In the genomic region with DNA sequence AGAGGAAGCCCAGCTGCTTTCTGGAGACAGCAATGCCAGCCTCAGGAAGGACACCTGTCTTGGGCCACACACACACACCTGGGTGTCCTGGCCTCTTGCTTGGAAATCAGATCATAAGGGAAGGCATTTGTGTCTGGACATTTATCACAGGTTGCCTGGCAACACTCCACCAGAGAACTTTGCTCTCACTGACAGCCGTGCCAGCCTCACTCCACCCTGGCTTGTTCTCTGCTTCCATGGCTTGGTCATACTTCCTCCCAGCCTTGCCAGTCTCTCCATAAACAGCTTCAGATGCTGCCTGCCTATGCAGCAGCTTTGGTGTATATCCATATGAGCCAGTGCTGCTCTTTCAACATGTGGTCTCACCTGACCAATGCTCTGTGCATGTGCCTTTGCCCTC, we compare ENCODE assay signal across 21 mouse cellular contexts.
DNase-seq lines count a peak whose midpoint lies in the region; ATAC-seq and TF ChIP-seq lines count a peak whose summit lies in the region.
"Had no signal": no experiment of that assay in that cellular context is flagged by ENCODE, and none has a peak within 500 bp of the region (broad histone marks: within the 10 kb centered on the region; RNA-seq: fewer than 3 reads in every experiment).

No protein-coding gene starts in this region.

- no peak overlapping the region for H3K9ac ChIP-seq in kidney, embryonic 15.5 days
- H3K9ac ChIP-seq: forebrain, postnatal 0 days; heart, embryonic 12.5 days; hindbrain, embryonic 12.5 days; limb, embryonic 15.5 days; neural tube, embryonic 12.5 days; stomach, embryonic 15.5 days had no signal

- H3K4me1 ChIP-seq in kidney, adult 2 months (ENCODE audit: control insufficient read depth, insufficient read depth, low read length) = no peaks in the 10 kb centered on the region
- H3K4me1 ChIP-seq in kidney, embryonic 15.5 days = no peaks in the 10 kb centered on the region
- H3K4me1 ChIP-seq: heart, embryonic 12.5 days; hindbrain, embryonic 12.5 days; limb, embryonic 15.5 days; stomach, embryonic 15.5 days had no signal

- H3K27me3 ChIP-seq in kidney, adult 2 months (replicated peaks; ENCODE audit: control insufficient read depth, insufficient read depth, low read length) = no peaks in the 10 kb centered on the region
- peaks cover 53% of the 10 kb centered on the region for H3K27me3 ChIP-seq in kidney, embryonic 15.5 days
- H3K27me3 ChIP-seq: stomach, embryonic 15.5 days had no signal

- 53% methylated on average over 1 of the region's 1 CpGs for WGBS in kidney, adult 2 months
- 68% methylated on average over 1 of the region's 1 CpGs for WGBS in kidney, embryonic 15.5 days

- ATAC-seq in kidney, embryonic 15.5 days (replicated peaks; ENCODE audit: low FRiP score) = no peak
- no peak for ATAC-seq in granulocyte monocyte progenitor cell, adult 5-6 weeks (replicated peaks; ENCODE audit: poor library complexity, severe bottlenecking)
- ATAC-seq: forebrain, postnatal 0 days had no signal

- H3K4me3 ChIP-seq in kidney, adult 2 months (ENCODE audit: insufficient read depth, low read depth, low read length) = no peak overlapping the region
- H3K4me3 ChIP-seq in kidney, embryonic 15.5 days (replicated peaks) = no peak overlapping the region
- H3K4me3 ChIP-seq: heart, embryonic 12.5 days; hindbrain, embryonic 12.5 days; limb, embryonic 15.5 days; neural tube, embryonic 12.5 days; stomach, embryonic 15.5 days had no signal

- no peak for TF ChIP-seq CTCF in kidney, adult 2 months (conservative IDR thresholded peaks at IDR 0.05; ENCODE audit: insufficient read depth, insufficient read length, low read depth, low read length)

- no peaks in the 10 kb centered on the region; the same call in 1 of the 2 replicates for H3K9me3 ChIP-seq in kidney, embryonic 15.5 days (replicated peaks)
- H3K9me3 ChIP-seq: stomach, embryonic 15.5 days had no signal

- no peaks in the 10 kb centered on the region for H3K36me3 ChIP-seq in kidney, adult 2 months (ENCODE audit: control insufficient read depth, insufficient read depth, low read length)
- H3K36me3 ChIP-seq in kidney, embryonic 15.5 days = no peaks in the 10 kb centered on the region
- H3K36me3 ChIP-seq: heart, embryonic 12.5 days; hindbrain, embryonic 12.5 days; limb, embryonic 15.5 days; neural tube, embryonic 12.5 days; stomach, embryonic 15.5 days had no signal

- no peak for TF ChIP-seq POLR2A in kidney, adult 2 months (IDR thresholded peaks at IDR 0.05; ENCODE audit: low read depth, low read length)

- H3K27ac ChIP-seq in kidney, adult 2 months (ENCODE audit: insufficient read depth, low read depth, low read length) = no peak overlapping the region
- H3K27ac ChIP-seq in kidney, embryonic 15.5 days = no peak overlapping the region
- H3K27ac ChIP-seq: hindbrain, embryonic 12.5 days; limb, embryonic 15.5 days; neural tube, embryonic 12.5 days; stomach, embryonic 15.5 days had no signal

- DNase-seq in adrenal gland, postnatal 14 days = peak; percentile 13
- no peak for DNase-seq in adrenal gland, postnatal 25 days
- DNase-seq in kidney, adult 2 months = peak; percentile 71
- peak; percentile 26 for DNase-seq in kidney, postnatal 14 days
- DNase-seq in ovary, postnatal 36 days (ENCODE audit: low spot score) = no peak
- no peak for DNase-seq in thymus, adult 18-20 months
- DNase-seq: cerebellum, adult 18-20 months; cerebellum, postnatal 14 days; forebrain, postnatal 0 days; left cerebral cortex, postnatal 4 days; midbrain, embryonic 14.5 days; retina, postnatal 1 day; thymus, adult 2 months; thymus, postnatal 4 days had no signal

- no peak overlapping the region for H3K4me2 ChIP-seq in kidney, embryonic 15.5 days
- H3K4me2 ChIP-seq: heart, embryonic 12.5 days; hindbrain, embryonic 12.5 days; limb, embryonic 15.5 days; neural tube, embryonic 12.5 days; stomach, embryonic 15.5 days had no signal

Comparison
In these comparisons a context has a peak if more than half of its experiments do, and no peak if none do; other contexts are left out.
1. DNase-seq: peak in adrenal gland, postnatal 14 days (single experiment), kidney, adult 2 months (single experiment) and kidney, postnatal 14 days (single experiment); none in adrenal gland, postnatal 25 days (single experiment), ovary, postnatal 36 days (single experiment) and thymus, adult 18-20 months (0 of 2).